Mouse (Mus musculus) forebrain, embryonic 11.5 days (tissue): ENCODE measurements around the gene Olfr1218. TPM values are rescaled to one million over a fixed set of nuclear protein-coding genes. Genes with fewer than 3 reads are reported as not detected.
"Not testable (repeated sequence)": the region's sequence is repeated elsewhere in the genome, so short reads cannot be mapped to it uniquely, and the experiment has no call there.

Experiments
- ATAC-seq: fragments of 200-750 bp; cut with Nextera tagmentation; replicated peaks from 2 replicates; pipeline ENCODE4 v1.8.0; 2017; ENCODE audit warnings: moderate TSS enrichment; ENCODE audit not compliant: low FRiP score
- DNase-seq: peaks from one replicate; pipeline ENCODE4 v3.0.0-alpha.2; 2017; ENCODE audit warnings: low spot score
- H3K27ac ChIP-seq: fragments of 300-500 bp; sonication (generic); 2 replicates; pipeline ENCODE4 v1.5.1; 2014; ENCODE audit warnings: low read depth, low read length
- H3K27me3 ChIP-seq: fragments of 300-500 bp; sonication (generic); 2 replicates; pipeline ENCODE4 v1.6.1; 2014; ENCODE audit warnings: mild to moderate bottlenecking, low read length, mixed read lengths; ENCODE audit not compliant: control insufficient read depth, insufficient read depth
- H3K36me3 ChIP-seq: fragments of 300-500 bp; sonication (generic); 2 replicates; pipeline ENCODE4 v1.6.1; 2014; ENCODE audit warnings: mild to moderate bottlenecking, low read length, moderate library complexity, mixed read lengths; ENCODE audit not compliant: control insufficient read depth, insufficient read depth
- H3K4me1 ChIP-seq: fragments of 300-500 bp; sonication (generic); replicated peaks from 2 replicates; pipeline ENCODE4 v1.6.1; 2014; ENCODE audit warnings: low read length, mixed read lengths; ENCODE audit not compliant: control insufficient read depth, insufficient read depth
- H3K4me2 ChIP-seq: fragments of 300-500 bp; sonication (generic); 2 replicates; pipeline ENCODE4 v1.6.1; 2014; ENCODE audit warnings: low read depth, mild to moderate bottlenecking, low read length, moderate library complexity, mixed read lengths; ENCODE audit not compliant: severe bottlenecking
- H3K4me3 ChIP-seq: fragments of 300-500 bp; sonication (generic); 2 replicates; pipeline ENCODE4 v1.5.1; 2014; ENCODE audit warnings: low read depth, low read length
- H3K9ac ChIP-seq: fragments of 300-500 bp; sonication (generic); 2 replicates; pipeline ENCODE4 v1.6.1; 2014; ENCODE audit warnings: low read length
- H3K9me3 ChIP-seq: fragments of 300-500 bp; sonication (generic); 2 replicates; pipeline ENCODE4 v1.6.1; 2016; ENCODE audit warnings: low read length, mixed read lengths; ENCODE audit not compliant: control insufficient read depth
- WGBS: fragments of 180-500 bp; shearing (Covaris S2); extraction: QIAGEN DNeasy Blood & Tissue Kit; methylation state at CpG from one replicate; pipeline ENCODE4 v1.1.7; 2014; 5-methylcytosine and 5-hydroxymethylcytosine counted together
- polyA plus RNA-seq: library from polyadenylated mRNA; unstranded; fragments of >200 nt; fragmentation: Nextera tagmentation; extraction: Ambion mirVana; gene quantifications from 2 replicates; pipeline ENCODE4 v1.2.1, GENCODE M21; 2014

Gene Olfr1218
- not detected in 2 replicates for polyA plus RNA-seq

DNA sequence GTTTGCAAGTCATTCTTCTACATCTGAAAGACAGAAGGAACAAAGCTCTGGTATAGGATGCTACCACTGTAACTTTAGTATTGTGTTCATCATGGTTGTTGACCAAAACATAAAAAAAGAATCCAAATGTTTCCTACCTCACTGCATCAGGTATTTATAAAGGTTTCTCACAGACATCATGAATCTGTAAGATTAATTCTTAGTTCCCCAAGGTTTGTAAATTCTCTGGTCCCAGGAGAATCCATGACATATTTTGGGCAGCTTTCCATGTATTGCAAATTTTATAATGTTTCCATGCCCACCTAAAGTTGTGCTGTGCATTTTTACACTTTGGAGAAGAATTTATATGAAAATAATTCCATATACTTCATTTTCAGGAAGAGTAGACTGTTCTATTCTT lies at the start of gene Olfr1218:
Olfr1218 (minus strand) TSS at position 101 of the 400 bp plus-strand sequence.
- ATAC-seq: no peak
- Histone ChIP-seq H3K27me3 (no peaks in the 10 kb centered on the region), H3K4me2 (no peak within 1 kb of the TSS), H3K27ac (no peak within 1 kb of the TSS), H3K9ac (no peak within 1 kb of the TSS), H3K4me3 (no peak within 1 kb of the TSS), H3K36me3 (no peaks in the 10 kb centered on the region), H3K9me3 (no peaks in the 10 kb centered on the region), H3K4me1 (no peaks in the 10 kb centered on the region)
- DNase-seq: no peak

DNA sequence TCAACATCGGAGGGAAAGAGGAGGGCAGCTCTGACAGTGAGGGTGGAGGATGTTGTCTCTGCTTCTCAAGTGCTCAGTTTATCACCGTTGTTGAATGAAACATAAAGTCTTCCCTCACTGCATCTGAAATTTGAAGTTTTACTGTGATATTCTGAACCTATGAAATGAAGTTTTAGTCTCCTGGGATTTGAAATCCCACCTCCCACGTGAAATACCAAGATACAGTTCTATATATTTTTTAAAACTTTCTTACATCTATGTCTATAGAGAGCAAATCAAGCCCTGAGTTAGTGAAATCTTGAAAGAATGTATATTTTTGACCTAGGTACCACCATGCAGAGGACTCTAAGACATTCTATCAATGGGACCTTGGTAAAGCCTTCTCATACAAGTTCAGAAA lies 45.7 kb upstream of the Olfr1218 start, which contains the start of gene Olfr1220:
Olfr1220 (minus strand) TSS at position 101 of the 400 bp plus-strand sequence.
- Histone ChIP-seq H3K9me3 (no peaks in the 10 kb centered on the region), H3K4me3 (no peak within 1 kb of the TSS), H3K27ac (no peak within 1 kb of the TSS), H3K27me3 (no peaks in the 10 kb centered on the region), H3K4me1 (no peaks in the 10 kb centered on the region), H3K9ac (no peak within 1 kb of the TSS), H3K36me3 (no peaks in the 10 kb centered on the region), H3K4me2 (no peak within 1 kb of the TSS)
- DNase-seq (no peak), ATAC-seq (no peak)
- 86% methylated on average over 3 of the region's 3 CpGs for WGBS

DNA sequence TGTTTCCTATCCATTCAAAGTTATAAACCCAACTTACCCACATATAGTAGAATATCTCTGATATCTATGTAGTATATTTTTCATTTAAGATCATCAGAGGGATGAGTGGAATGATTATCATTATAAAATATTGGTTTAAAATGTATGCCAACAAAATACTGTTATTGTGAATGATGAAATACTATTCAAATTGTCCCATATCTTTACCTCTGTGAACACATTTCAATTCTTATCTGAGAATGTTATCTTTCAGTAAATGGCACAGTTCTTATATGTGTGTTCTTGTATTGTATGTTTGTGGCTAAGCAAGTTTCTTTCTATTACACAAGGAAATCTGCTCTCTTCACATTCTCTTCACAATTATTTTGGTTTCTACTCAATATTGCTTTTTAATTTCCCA lies 44.7 kb upstream of the Olfr1218 start:
- DNase-seq (no peak), ATAC-seq (no peak)
- Histone ChIP-seq H3K36me3 (no peaks in the 10 kb centered on the region), H3K9ac (no peak overlapping the region), H3K27ac (no peak overlapping the region), H3K27me3 (no peaks in the 10 kb centered on the region), H3K4me2 (no peak overlapping the region), H3K4me1 (no peaks in the 10 kb centered on the region), H3K4me3 (no peak overlapping the region), H3K9me3 (no peaks in the 10 kb centered on the region)

- Histone ChIP-seq H3K36me3 (no peaks in the 10 kb centered on the region), H3K4me3 (no peak overlapping the region), H3K9ac (no peak overlapping the region), H3K4me2 (no peak overlapping the region), H3K4me1 (no peaks in the 10 kb centered on the region), H3K27ac (no peak overlapping the region), H3K9me3 (no peaks in the 10 kb centered on the region), H3K27me3 (no peaks in the 10 kb centered on the region)
- ATAC-seq (no peak), DNase-seq (no peak)
- WGBS: 100% methylated on average over 1 of the region's 1 CpGs
Observed at GRCm38 (mm10) chr2:89093848-89094247, 32.9 kb upstream of the Olfr1218 start.

DNA sequence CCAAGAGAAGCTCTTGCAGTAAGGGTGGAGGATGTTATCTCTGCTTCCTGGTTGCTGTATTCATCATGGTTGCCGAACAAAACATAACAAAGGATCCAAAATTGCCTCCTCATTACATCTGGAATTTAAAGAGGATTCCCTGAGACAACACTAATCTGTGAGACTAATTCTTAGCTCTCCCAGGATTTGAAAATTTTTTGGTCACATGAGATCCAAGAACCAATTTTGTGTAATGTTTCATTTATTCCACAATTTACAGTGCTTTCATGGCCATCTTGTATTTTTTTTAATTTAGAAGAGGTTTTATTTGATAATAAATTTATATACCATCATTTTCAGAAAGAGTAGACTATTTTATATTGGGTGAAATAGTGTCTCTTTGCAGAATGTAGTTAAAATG lies 22.4 kb upstream of the Olfr1218 start, which contains the start of gene Olfr1219:
Olfr1219 (minus strand) TSS at position 101 of the 400 bp plus-strand sequence.
- no peak within 1 kb of the TSS for H3K27ac ChIP-seq
- no peak within 1 kb of the TSS for H3K4me2 ChIP-seq
- no peak within 1 kb of the TSS for H3K9ac ChIP-seq
- H3K9me3 ChIP-seq: no peaks in the 10 kb centered on the region
- no peaks in the 10 kb centered on the region for H3K4me1 ChIP-seq
- H3K4me3 ChIP-seq: no peak within 1 kb of the TSS
- no peak for ATAC-seq
- no peaks in the 10 kb centered on the region for H3K36me3 ChIP-seq
- DNase-seq: no peak
- WGBS: 66% methylated on average over 1 of the region's 1 CpGs
- no peaks in the 10 kb centered on the region for H3K27me3 ChIP-seq

- no peak overlapping the region for H3K4me2 ChIP-seq
- no peaks in the 10 kb centered on the region for H3K9me3 ChIP-seq
- ATAC-seq (no peak), DNase-seq (no peak)
- no peak overlapping the region for H3K27ac ChIP-seq
- H3K36me3 ChIP-seq: no peaks in the 10 kb centered on the region
- no peaks in the 10 kb centered on the region for H3K27me3 ChIP-seq
- H3K4me3 ChIP-seq: no peak overlapping the region
- no peaks in the 10 kb centered on the region for H3K4me1 ChIP-seq
- H3K9ac ChIP-seq: no peak overlapping the region
Observed at GRCm38 (mm10) chr2:89081487-89081886, 20.5 kb upstream of the Olfr1218 start.

DNA sequence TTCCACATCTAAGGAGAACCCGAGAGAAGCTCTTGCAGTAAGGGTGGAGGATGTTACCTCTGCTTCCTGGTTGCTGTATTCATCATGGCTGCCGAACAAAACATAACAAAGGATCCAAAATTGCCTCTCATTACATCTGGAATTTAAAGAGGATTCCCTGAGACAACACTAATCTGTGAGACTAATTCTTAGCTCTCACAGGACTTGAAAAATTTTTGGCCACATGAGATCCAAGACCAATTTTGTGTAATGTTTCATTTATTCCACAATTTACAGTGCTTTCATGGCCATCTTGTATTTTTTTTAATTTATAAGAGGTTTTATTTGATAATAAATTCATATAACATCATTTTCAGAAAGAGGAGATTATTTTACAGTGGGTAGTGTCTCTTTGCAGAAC lies 29.0 kb downstream of the Olfr1218 start, which contains the start of gene Olfr1217:
Olfr1217 (minus strand) TSS at position 101 of the 400 bp plus-strand sequence.
- Histone ChIP-seq H3K4me3 (no peak within 1 kb of the TSS), H3K27ac (no peak within 1 kb of the TSS), H3K4me2 (no peak within 1 kb of the TSS), H3K36me3 (no peaks in the 10 kb centered on the region), H3K4me1 (no peaks in the 10 kb centered on the region), H3K27me3 (no peaks in the 10 kb centered on the region), H3K9ac (no peak within 1 kb of the TSS), H3K9me3 (no peaks in the 10 kb centered on the region)
- DNase-seq (no peak), ATAC-seq (no peak)
- whole genome bisulfite sequencing: 75% methylated on average over 2 of the region's 2 CpGs

- 81% methylated on average over 3 of the region's 3 CpGs for WGBS
- not testable (repeated sequence) for DNase-seq
Observed at GRCm38 (mm10) chr2:89021436-89021835, 39.6 kb downstream of the Olfr1218 start.

GRCm38 (mm10) chr2:89018240-89018639 lies 42.7 kb downstream of the Olfr1218 start, which contains the start of gene Olfr1216:
Gene Olfr1216, minus strand, starts transcription at chr2:89018340.
- no peak within 1 kb of the TSS for H3K9ac ChIP-seq
- H3K27ac ChIP-seq: no peak within 1 kb of the TSS
- ATAC-seq (no peak), DNase-seq (no peak)
- no peak within 1 kb of the TSS for H3K4me2 ChIP-seq
- H3K36me3 ChIP-seq: no peaks in the 10 kb centered on the region
- H3K9me3 ChIP-seq: no peaks in the 10 kb centered on the region
- H3K4me3 ChIP-seq: no peak within 1 kb of the TSS
- H3K27me3 ChIP-seq: no peaks in the 10 kb centered on the region
- no peaks in the 10 kb centered on the region for H3K4me1 ChIP-seq
- 82% methylated on average over 1 of the region's 1 CpGs for WGBS

More at GRCm38 (mm10) chr2:89021436-89021835, 39.6 kb downstream of the Olfr1218 start:
- not testable (repeated sequence) for H3K27me3 ChIP-seq, ATAC-seq, H3K9ac ChIP-seq, H3K4me2 ChIP-seq, H3K9me3 ChIP-seq, H3K36me3 ChIP-seq, H3K4me1 ChIP-seq, H3K4me3 ChIP-seq, H3K27ac ChIP-seq
